Mouse (Mus musculus) embryonic facial prominence, embryonic 13.5 days (tissue): Measurements from ENCODE around the gene Tti1. TPM values are rescaled to one million over a fixed set of nuclear protein-coding genes. Genes with fewer than 3 reads are reported as not detected.

Source experiments
- ATAC-seq: fragments of 200-750 bp; cut with Nextera tagmentation; 2 replicates; pipeline ENCODE4 v1.8.0; 2017; ENCODE audit warnings: low read depth; ENCODE audit not compliant: insufficient number of reproducible peaks, insufficient read depth, low FRiP score, low TSS enrichment
- H3K27ac ChIP-seq: fragments of 300-500 bp; sonication (generic); 2 replicates; pipeline ENCODE4 v1.5.1; 2015; ENCODE audit warnings: moderate library complexity, mild to moderate bottlenecking, inconsistent platforms
- H3K27me3 ChIP-seq: fragments of 300-500 bp; sonication (generic); 2 replicates; pipeline ENCODE4 v1.6.1; 2015; ENCODE audit warnings: mild to moderate bottlenecking, inconsistent platforms
- H3K36me3 ChIP-seq: fragments of 300-500 bp; sonication (generic); 2 replicates; pipeline ENCODE4 v1.6.1; 2015; ENCODE audit warnings: mild to moderate bottlenecking, inconsistent platforms
- H3K4me1 ChIP-seq: fragments of 300-500 bp; sonication (generic); 2 replicates; pipeline ENCODE4 v1.6.1; 2015; ENCODE audit warnings: inconsistent platforms
- H3K4me2 ChIP-seq: fragments of 300-500 bp; sonication (generic); 2 replicates; pipeline ENCODE4 v1.6.1; 2015; ENCODE audit warnings: moderate library complexity, mild to moderate bottlenecking, inconsistent platforms
- H3K4me3 ChIP-seq: fragments of 300-500 bp; sonication (generic); 2 replicates; pipeline ENCODE4 v1.5.1; 2015; ENCODE audit warnings: mild to moderate bottlenecking, inconsistent platforms
- H3K9ac ChIP-seq: fragments of 300-500 bp; sonication (generic); 2 replicates; pipeline ENCODE4 v1.6.1; 2015; ENCODE audit warnings: mild to moderate bottlenecking, inconsistent platforms
- H3K9me3 ChIP-seq: fragments of 300-500 bp; sonication (generic); 2 replicates; pipeline ENCODE4 v1.6.1; 2016; ENCODE audit warnings: inconsistent platforms
- WGBS: fragments of 180-500 bp; shearing (Covaris S2); methylation state at CpG from one replicate; pipeline ENCODE4 v1.1.7; 2015; ENCODE audit warnings: mixed read lengths; 5-methylcytosine and 5-hydroxymethylcytosine counted together
- polyA plus RNA-seq: library from polyadenylated mRNA; unstranded; fragments of >200 nt; fragmentation: Nextera tagmentation; extraction: Ambion mirVana; gene quantifications from 2 replicates; pipeline ENCODE4 v1.2.1, GENCODE M21; 2015

Tti1 gene
- polyA plus RNA-seq, 1 experiment from 2014 or later: 21.1 TPM

GRCm38 (mm10) chr2:157989946-157990345 lies 38.3 kb downstream of the Tti1 start:
- H3K27me3 ChIP-seq: no peaks in the 10 kb centered on the region
- H3K4me1 ChIP-seq: no peaks in the 10 kb centered on the region
- no peak for ATAC-seq
- H3K36me3 ChIP-seq: peaks cover 59% of the 10 kb centered on the region
- no peaks in the 10 kb centered on the region for H3K9me3 ChIP-seq
- WGBS: 87% methylated on average over 2 of the region's 2 CpGs
- H3K27ac ChIP-seq: no peak overlapping the region
- H3K4me2 ChIP-seq: no peak overlapping the region
- no peak overlapping the region for H3K9ac ChIP-seq
- no peak overlapping the region for H3K4me3 ChIP-seq

GRCm38 (mm10) chr2:157988416-157989190 lies 39.6 kb downstream of the Tti1 start:
- WGBS: 82% methylated on average over 7 of the region's 7 CpGs
- no peak for ATAC-seq
- Histone ChIP-seq H3K36me3 (peaks cover 48% of the 10 kb centered on the region), H3K27me3 (no peaks in the 10 kb centered on the region), H3K27ac (no peak overlapping the region), H3K9ac (no peak overlapping the region), H3K9me3 (no peaks in the 10 kb centered on the region), H3K4me2 (no peak overlapping the region), H3K4me3 (no peak overlapping the region), H3K4me1 (no peaks in the 10 kb centered on the region)

- Histone ChIP-seq H3K9ac (no peak overlapping the region), H3K27me3 (no peaks in the 10 kb centered on the region), H3K27ac (no peak overlapping the region), H3K9me3 (no peaks in the 10 kb centered on the region), H3K36me3 (peaks cover 38% of the 10 kb centered on the region), H3K4me3 (no peak overlapping the region), H3K4me1 (no peaks in the 10 kb centered on the region), H3K4me2 (no peak overlapping the region)
- ATAC-seq: no peak
- 83% methylated on average over 6 of the region's 6 CpGs for WGBS
Measured at GRCm38 (mm10) chr2:157986235-157986634, 42.0 kb downstream of the Tti1 start.

GRCm38 (mm10) chr2:157985611-157986010 lies 42.6 kb downstream of the Tti1 start:
- no peaks in the 10 kb centered on the region for H3K4me1 ChIP-seq
- ATAC-seq: no peak
- 84% methylated on average over 4 of the region's 4 CpGs for WGBS
- H3K27ac ChIP-seq: no peak overlapping the region
- peaks cover 34% of the 10 kb centered on the region for H3K36me3 ChIP-seq
- no peaks in the 10 kb centered on the region for H3K27me3 ChIP-seq
- H3K4me3 ChIP-seq: no peak overlapping the region
- no peaks in the 10 kb centered on the region for H3K9me3 ChIP-seq
- no peak overlapping the region for H3K4me2 ChIP-seq
- no peak overlapping the region for H3K9ac ChIP-seq

- Histone ChIP-seq H3K4me2 (no peak overlapping the region), H3K9me3 (no peaks in the 10 kb centered on the region)
- WGBS: 88% methylated on average over 4 of the region's 4 CpGs
Measured at GRCm38 (mm10) chr2:157983276-157983675, 45.0 kb downstream of the Tti1 start.

GRCm38 (mm10) chr2:157982727-157983126 lies 45.5 kb downstream of the Tti1 start:
- Histone ChIP-seq H3K27me3 (no peaks in the 10 kb centered on the region), H3K9ac (no peak overlapping the region), H3K4me2 (no peak overlapping the region), H3K36me3 (peaks cover 31% of the 10 kb centered on the region), H3K4me3 (no peak overlapping the region), H3K9me3 (no peaks in the 10 kb centered on the region), H3K27ac (no peak overlapping the region), H3K4me1 (no peaks in the 10 kb centered on the region)
- no peak for ATAC-seq
- 88% methylated on average over 3 of the region's 3 CpGs for WGBS

More at GRCm38 (mm10) chr2:157983276-157983675, 45.0 kb downstream of the Tti1 start:
- H3K4me1 ChIP-seq: no peaks in the 10 kb centered on the region
- no peaks in the 10 kb centered on the region for H3K27me3 ChIP-seq
- H3K9ac ChIP-seq: no peak overlapping the region
- no peak for ATAC-seq
- H3K36me3 ChIP-seq: peaks cover 31% of the 10 kb centered on the region
- no peak overlapping the region for H3K4me3 ChIP-seq
- H3K27ac ChIP-seq: no peak overlapping the region

GRCm38 (mm10) chr2:157979241-157979640 lies 49.0 kb downstream of the Tti1 start:
- peaks cover 17% of the 10 kb centered on the region for H3K4me1 ChIP-seq
- H3K4me3 ChIP-seq: no peak overlapping the region
- ATAC-seq: no peak
- no peak overlapping the region for H3K9ac ChIP-seq
- H3K4me2 ChIP-seq: no peak overlapping the region
- no peak overlapping the region for H3K27ac ChIP-seq
- H3K27me3 ChIP-seq: peaks cover 21% of the 10 kb centered on the region
- peaks cover 14% of the 10 kb centered on the region for H3K36me3 ChIP-seq
- 60% methylated on average over 5 of the region's 5 CpGs for WGBS
- no peaks in the 10 kb centered on the region for H3K9me3 ChIP-seq

- H3K9me3 ChIP-seq: no peaks in the 10 kb centered on the region
- no peak overlapping the region for H3K9ac ChIP-seq
- WGBS: 10% methylated on average over 7 of the region's 7 CpGs
- no peak for ATAC-seq
- H3K4me3 ChIP-seq: no peak overlapping the region
- H3K36me3 ChIP-seq: 0 out of 2 replicates have a peak, but pooled peaks cover under 1% of the 10 kb centered on the region
- H3K27ac ChIP-seq: no peak overlapping the region
- H3K27me3 ChIP-seq: peaks cover 23% of the 10 kb centered on the region
- H3K4me2 ChIP-seq: peak overlapping the region; percentile 34; the same call in 1 of the 2 replicates
- H3K4me1 ChIP-seq: peaks cover 17% of the 10 kb centered on the region
Measured at GRCm38 (mm10) chr2:157975595-157975994, 52.6 kb downstream of the Tti1 start.

GRCm38 (mm10) chr2:157974604-157975501 lies 53.4 kb downstream of the Tti1 start:
- H3K36me3 ChIP-seq: no peaks in the 10 kb centered on the region
- H3K4me1 ChIP-seq: peaks cover 17% of the 10 kb centered on the region
- H3K9me3 ChIP-seq: no peaks in the 10 kb centered on the region
- no peak overlapping the region for H3K4me3 ChIP-seq
- ATAC-seq: no peak
- peaks cover 23% of the 10 kb centered on the region for H3K27me3 ChIP-seq
- H3K9ac ChIP-seq: no peak overlapping the region
- 4% methylated on average over 23 of the region's 23 CpGs for WGBS
- H3K27ac ChIP-seq: no peak overlapping the region
- peak overlapping the region; percentile 34 for H3K4me2 ChIP-seq

GRCm38 (mm10) chr2:157970669-157971068 lies 57.6 kb downstream of the Tti1 start:
- no peak for ATAC-seq

GRCm38 (mm10) chr2:157970124-157970523 lies 58.1 kb downstream of the Tti1 start:
- no peak overlapping the region for H3K27ac ChIP-seq
- no peaks in the 10 kb centered on the region for H3K9me3 ChIP-seq
- H3K27me3 ChIP-seq: peaks cover 11% of the 10 kb centered on the region
- WGBS: 56% methylated on average over 6 of the region's 6 CpGs
- H3K4me1 ChIP-seq: peaks cover 9% of the 10 kb centered on the region
- no peak overlapping the region for H3K4me3 ChIP-seq
- no peaks in the 10 kb centered on the region for H3K36me3 ChIP-seq
- ATAC-seq: no peak
- H3K4me2 ChIP-seq: no peak overlapping the region
- no peak overlapping the region for H3K9ac ChIP-seq

More at GRCm38 (mm10) chr2:157970669-157971068, 57.6 kb downstream of the Tti1 start:
- H3K4me3 ChIP-seq: no peak overlapping the region
- no peak overlapping the region for H3K9ac ChIP-seq
- peaks cover 14% of the 10 kb centered on the region for H3K4me1 ChIP-seq
- no peak overlapping the region for H3K27ac ChIP-seq
- H3K27me3 ChIP-seq: peaks cover 16% of the 10 kb centered on the region
- H3K9me3 ChIP-seq: no peaks in the 10 kb centered on the region
- no peaks in the 10 kb centered on the region for H3K36me3 ChIP-seq
- 3% methylated on average over 3 of the region's 3 CpGs for whole genome bisulfite sequencing
- H3K4me2 ChIP-seq: no peak overlapping the region
